Mouse (Mus musculus) granulocyte monocyte progenitor cell, adult 5-6 weeks (primary cell): ENCODE measurements around the gene Gm17660. TPM values are rescaled to one million over a fixed set of nuclear protein-coding genes. Genes with fewer than 3 reads are reported as not detected.
"Not testable (repeated sequence)": the region's sequence is repeated elsewhere in the genome, so short reads cannot be mapped to it uniquely, and the experiment has no call there.

Experiments
- ATAC-seq: replicated peaks from 2 replicates; pipeline ENCODE4 v1.8.0; 2016; ENCODE audit warnings: mild to moderate bottlenecking, moderate TSS enrichment, inconsistent platforms; ENCODE audit not compliant: poor library complexity, severe bottlenecking
- total RNA-seq, 2 experiments: library from RNA; stranded (forward) in 1 of 2; stranded (reverse) in 1 of 2; fragments of 200-712, 200-1000 nt in 1 of 2; fragments of >200 nt in 1 of 2; fragmentation: Nextera tagmentation in 1 of 2; gene quantifications; 2 replicates each; pipeline ENCODE4 v1.2.3; 2014 to 2017

Gm17660 gene
- total RNA-seq, 2 experiments from 2014 or later = not detected

GRCm38 (mm10) chr5:104046256-104047199 lies 30.9 kb downstream of the Gm17660 start, which contains the start of gene Nudt9:
Gene Nudt9 (plus strand): TSS chr5:104046306.
- peak; percentile 88 for ATAC-seq

DNA sequence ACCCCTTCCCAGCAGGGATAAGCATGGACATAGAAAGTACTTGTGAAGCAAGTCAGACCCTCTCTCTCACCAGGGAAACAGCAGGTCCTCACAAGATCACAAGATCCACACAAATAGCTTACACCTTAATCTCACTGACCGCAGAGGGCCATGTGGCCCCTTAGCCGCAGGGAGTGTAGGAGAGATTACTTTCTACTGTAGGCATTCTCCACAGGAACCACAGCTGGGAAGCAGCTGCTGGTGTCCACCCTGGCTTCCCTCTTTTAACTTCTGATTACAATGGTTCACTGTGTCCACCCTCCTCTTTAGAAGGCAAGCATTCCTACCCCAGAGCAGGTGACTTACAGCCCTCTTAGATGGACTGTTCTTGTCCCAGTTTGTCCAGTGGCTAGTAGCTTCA lies 33.7 kb downstream of the Gm17660 start:
- ATAC-seq = no peak

DNA sequence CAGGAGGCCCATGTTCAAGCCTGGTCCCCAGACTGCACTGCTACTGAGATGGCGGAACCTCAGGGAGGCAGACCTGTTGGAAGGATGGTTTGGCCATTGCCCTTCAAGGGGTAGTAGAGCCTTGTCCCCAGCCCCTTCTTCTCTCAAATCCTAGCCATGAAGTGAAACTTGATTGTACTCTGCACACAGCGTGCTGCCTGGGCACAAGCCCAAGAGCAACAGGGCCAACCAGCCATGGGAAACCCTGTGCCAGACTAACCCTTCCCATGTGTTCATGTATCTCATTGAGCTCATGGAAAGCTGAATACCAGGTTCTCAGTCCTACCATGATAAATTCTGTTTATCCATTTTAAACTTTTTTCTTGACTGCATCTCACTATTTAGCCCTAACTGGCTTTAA lies 34.5 kb downstream of the Gm17660 start:
- ATAC-seq = no peak

GRCm38 (mm10) chr5:104039154-104039932 lies 38.1 kb downstream of the Gm17660 start:
- ATAC-seq = peak; percentile 54

DNA sequence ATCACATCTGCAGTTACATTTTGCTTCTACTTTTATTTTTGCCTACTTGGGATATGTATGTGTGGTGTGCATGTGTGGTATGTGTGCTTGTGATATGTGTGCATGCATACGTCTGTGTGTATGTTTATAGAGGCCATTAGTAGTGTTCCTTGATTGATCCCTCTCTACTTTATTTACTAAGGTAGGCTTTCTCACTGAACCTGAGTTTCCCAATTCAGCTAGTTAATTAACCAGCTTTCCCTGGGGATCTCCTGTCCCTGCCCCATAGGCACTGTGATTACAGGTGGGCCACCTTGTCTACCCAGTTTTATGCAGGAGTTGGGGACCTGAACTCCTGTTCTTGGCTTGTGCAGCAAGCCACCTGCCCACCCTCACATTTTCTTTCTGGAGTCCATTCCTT lies 40.7 kb downstream of the Gm17660 start:
- no peak for ATAC-seq

DNA sequence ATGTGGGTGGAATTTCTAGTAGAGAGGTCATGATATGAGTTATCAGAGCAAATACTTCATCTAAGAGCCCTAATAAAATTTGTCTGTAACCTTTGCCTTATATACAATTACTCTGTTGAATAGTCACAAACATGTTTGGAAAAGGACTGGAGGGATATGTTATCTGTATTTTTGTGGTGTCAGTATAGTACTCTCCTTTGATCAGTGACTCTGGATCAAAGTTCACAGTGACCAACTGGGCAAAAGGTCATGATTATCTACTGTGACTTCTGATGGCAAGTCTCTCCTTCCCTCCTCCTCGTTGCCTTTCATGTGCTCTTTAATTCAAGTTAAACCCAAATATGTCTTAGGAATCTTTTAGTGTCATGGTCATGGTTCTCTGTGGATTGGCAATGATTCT lies 41.6 kb downstream of the Gm17660 start:
- no peak for ATAC-seq

- ATAC-seq = no peak
Observed at GRCm38 (mm10) chr5:104035066-104035465, 42.3 kb downstream of the Gm17660 start.

DNA sequence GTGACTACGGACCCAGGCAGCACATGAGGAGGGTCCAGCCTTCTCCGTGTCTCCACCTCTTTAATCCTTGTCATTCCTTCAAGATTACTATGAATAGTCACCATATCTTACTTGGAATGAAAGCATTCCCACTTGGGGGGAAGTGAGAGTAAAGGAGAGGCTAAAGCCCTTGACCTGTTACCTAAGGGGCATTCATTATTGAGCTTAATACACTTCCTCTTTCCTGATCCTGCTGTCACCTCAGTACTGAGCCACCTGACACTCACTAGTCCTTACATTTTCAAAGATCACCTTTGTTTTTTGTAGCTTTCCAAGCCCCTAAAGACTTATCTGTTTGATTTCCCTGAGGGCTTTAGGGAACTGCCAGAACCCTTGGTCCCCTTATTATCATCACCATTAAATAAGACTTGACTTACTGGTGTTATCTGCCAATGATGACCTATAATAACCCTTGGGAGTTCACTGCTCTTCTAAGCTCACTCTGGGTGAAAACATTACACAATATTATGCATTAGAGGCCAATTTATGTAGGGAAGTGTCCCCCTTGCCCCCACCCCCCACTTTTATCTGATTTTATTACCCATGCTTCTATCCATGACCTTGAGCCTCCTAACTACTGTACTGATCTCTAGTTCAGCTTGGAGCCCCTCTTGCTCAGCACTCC lies 44.8 kb downstream of the Gm17660 start:
- peak; percentile 83 for ATAC-seq

DNA sequence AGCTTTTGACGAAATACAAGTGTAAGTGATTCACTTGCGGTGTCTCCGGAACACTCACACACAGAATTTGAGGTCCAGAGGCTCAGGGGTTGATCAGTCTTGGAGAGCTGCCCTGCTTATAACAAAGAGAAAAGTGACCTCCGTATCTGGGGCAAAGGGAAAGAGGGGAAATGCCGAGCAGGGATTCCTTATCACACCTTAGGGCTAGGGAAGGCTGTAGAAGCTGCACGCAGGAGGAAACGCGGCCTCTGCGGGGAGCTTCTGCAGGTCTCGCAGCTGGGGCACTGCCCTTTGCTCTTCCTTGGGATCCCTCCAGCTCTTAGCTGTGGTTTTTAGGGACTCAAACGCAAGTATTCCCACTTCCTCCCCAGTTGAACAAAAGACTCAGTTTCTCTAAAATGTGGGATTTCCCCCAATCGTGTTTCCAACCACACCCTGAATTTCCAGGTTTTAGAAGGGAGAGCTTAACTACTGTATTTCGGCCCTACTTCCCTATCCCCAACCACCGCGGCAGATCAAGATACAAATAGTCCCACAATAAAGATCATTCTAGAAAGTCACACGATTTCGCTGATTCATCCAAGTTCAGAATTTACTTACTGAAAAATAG lies 52.1 kb downstream of the Gm17660 start:
- ATAC-seq = no peak

- ATAC-seq = no peak
Observed at GRCm38 (mm10) chr5:104024762-104025161, 52.6 kb downstream of the Gm17660 start.

- ATAC-seq = not testable (repeated sequence)
Observed at GRCm38 (mm10) chr5:104024193-104024592, 53.2 kb downstream of the Gm17660 start.

DNA sequence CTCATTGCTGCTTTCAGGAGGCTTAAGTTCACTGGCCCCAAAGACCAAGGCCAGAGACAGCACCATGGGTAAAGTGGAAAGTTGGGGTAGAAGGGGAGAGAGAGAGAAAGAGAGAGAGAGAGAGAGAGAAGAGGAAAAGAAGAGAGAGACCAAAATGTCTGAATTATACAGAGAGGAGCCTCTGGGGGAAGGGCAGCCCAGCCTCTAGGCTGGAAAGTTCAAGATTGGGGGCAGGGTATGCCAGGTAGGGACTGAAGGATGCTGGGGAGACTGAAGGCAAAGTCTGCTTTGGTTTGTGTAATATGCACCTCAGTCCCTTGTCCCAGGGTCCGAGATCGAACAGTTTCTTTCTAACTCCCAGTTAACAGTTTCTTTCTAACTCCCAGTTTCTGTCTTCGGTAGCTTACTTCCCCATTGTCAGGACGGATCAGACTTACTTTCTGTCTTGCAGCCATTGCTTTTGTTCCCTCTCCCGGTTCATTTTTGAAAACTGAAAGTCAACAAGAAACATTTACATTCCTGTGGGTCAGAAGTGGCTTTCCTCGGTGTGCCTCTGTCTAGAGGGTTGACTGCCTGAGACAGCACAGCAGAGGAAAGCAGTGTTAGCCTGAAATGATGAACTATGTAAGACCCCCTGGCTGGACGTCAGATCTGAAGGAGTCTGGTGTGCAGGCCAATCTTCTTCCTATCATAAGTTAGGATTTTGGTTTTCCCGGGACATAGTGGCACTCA lies 54.0 kb downstream of the Gm17660 start:
- ATAC-seq = peak; percentile 8; the same call in 1 of the 2 replicates

- ATAC-seq = no peak
Observed at GRCm38 (mm10) chr5:104022558-104022957, 54.9 kb downstream of the Gm17660 start.

DNA sequence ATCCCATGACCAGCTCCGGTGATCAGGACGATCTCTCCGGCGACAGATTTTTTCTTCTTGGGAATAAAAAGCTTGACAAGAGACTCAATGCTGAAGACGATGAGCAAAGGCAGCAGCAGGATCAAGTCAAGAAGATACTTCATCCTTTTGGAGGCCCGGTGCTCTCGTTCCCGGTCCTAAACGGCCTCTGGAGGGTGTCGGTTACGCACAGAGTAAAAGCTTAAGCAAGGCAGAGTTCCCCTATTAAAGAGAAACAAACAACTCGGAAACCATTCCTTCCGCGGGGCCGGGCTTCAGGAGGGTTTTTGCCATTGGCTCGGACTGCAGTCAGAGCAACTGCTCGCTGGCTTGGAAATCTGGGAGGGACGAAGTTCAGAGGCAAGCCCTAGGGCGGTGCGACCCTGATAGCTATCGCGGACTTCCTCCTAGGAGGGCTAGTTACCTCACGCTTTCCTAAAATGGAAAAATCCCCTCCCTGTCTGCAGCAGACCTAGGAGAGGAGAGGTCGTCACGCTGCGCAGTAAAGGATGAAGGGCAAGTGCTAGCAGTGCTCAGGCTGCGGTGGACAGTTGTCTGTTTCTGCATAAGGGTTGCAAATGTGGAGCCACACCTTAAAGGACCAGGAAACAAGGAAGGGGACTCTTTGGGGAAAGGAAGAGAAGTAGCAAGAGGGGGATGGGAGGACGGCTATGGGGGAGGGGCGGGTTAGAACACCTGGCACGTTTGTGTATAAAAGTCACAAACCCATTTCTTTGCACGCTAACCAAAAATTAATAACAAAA lies 55.6 kb downstream of the Gm17660 start, which contains the start of gene Hsd17b11:
Gene Hsd17b11, minus strand, starts transcription at position 323 of the 782 bp plus-strand sequence.
- ATAC-seq = peak; percentile 86

Other genes with a start within 250 kb of the Gm17660 start
- gene Klhl8, start 166.3 kb downstream of the Gm17660 start, total RNA-seq (2014; fragmentation: Nextera tagmentation) = 1.9 and 2.5 TPM in 2 replicates
- gene Klhl8, start 166.3 kb downstream of the Gm17660 start, total RNA-seq (2017) = 3.5 and 4.1 TPM in 2 replicates
- not detected in 2 replicates for gene Hsd17b13, start 100.2 kb downstream of the Gm17660 start, total RNA-seq (2014; fragmentation: Nextera tagmentation)
- not detected in 2 replicates for gene Hsd17b13, start 100.2 kb downstream of the Gm17660 start, total RNA-seq (2017)
- 63.1 and 79.0 TPM in 2 replicates for gene Hsd17b11, start 55.7 kb downstream of the Gm17660 start, total RNA-seq (2014; fragmentation: Nextera tagmentation)
- gene Hsd17b11, start 55.7 kb downstream of the Gm17660 start, total RNA-seq (2017) = 79.8 and 93.7 TPM in 2 replicates
- 21.3 and 32.5 TPM in 2 replicates for gene Nudt9, start 31.3 kb downstream of the Gm17660 start, total RNA-seq (2014; fragmentation: Nextera tagmentation)
- gene Nudt9, start 31.3 kb downstream of the Gm17660 start, total RNA-seq (2017) = 37.4 and 43.8 TPM in 2 replicates
- not detected in 2 replicates for gene Sparcl1, start 36.1 kb upstream of the Gm17660 start, total RNA-seq (2014; fragmentation: Nextera tagmentation)
- gene Sparcl1, start 36.1 kb upstream of the Gm17660 start, total RNA-seq (2017) = not detected in 2 replicates
- gene Dspp, start 93.1 kb upstream of the Gm17660 start, total RNA-seq (2014; fragmentation: Nextera tagmentation) = not detected in 2 replicates
- gene Dspp, start 93.1 kb upstream of the Gm17660 start, total RNA-seq (2017) = not detected in 2 replicates
- gene Dmp1, start 125.0 kb upstream of the Gm17660 start, total RNA-seq (2014; fragmentation: Nextera tagmentation) = not detected in 2 replicates
- gene Dmp1, start 125.0 kb upstream of the Gm17660 start, total RNA-seq (2017) = not detected in 2 replicates
- not detected in 2 replicates for gene Ibsp, start 221.6 kb upstream of the Gm17660 start, total RNA-seq (2014; fragmentation: Nextera tagmentation)
- 1.0 TPM in 1 of 2 replicates, not detected in the other for gene Ibsp, start 221.6 kb upstream of the Gm17660 start, total RNA-seq (2017)
- gene Mepe, start 247.7 kb upstream of the Gm17660 start, total RNA-seq (2014; fragmentation: Nextera tagmentation) = not detected in 2 replicates
- gene Mepe, start 247.7 kb upstream of the Gm17660 start, total RNA-seq (2017) = not detected in 2 replicates